Mouse (Mus musculus) NIH3T3 (cell line): ENCODE measurements around the gene B3gat1.

Source experiments
- DNase-seq: peaks from one replicate; pipeline ENCODE4 v3.0.0-alpha.2; 2012; ENCODE audit warnings: low read depth

Gene B3gat1

DNA sequence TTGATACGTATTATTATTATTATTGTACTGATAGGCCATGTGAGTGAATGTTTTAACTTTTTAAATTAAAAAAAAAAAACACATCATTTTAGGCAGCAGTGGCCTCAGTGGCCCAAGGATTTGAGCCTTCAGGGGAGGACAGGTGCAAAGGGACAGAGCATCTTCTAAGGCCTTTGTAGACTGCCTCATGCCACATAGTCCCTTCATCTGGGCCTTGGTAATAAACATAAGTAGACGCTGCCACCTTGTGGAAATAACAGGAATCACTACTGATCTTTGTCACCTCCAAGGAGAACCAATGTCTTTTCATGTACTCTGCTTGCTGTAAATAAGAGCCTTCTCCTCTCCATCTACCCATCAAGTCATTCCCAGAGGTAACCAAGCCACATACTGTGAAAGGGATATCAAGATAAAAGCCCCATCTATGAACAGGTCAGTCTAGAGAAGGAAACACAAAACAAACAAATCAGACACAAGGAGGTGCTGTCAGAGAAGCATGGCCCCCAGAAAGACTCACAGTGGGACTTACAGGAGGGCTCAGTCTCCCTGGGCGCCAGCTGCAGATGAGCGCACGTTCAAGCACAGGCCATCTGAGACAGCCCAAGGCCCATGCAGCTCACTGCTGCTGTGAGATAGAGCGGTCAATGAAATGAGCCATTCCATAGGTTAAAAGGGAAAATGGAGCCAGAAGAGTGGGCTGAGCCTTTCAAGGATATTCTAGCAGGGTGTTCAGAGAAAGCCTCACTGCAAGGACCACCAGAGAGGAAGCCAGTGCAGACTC is 42.8 kb downstream of the B3gat1 start:
- peak; percentile 69 for DNase-seq

DNA sequence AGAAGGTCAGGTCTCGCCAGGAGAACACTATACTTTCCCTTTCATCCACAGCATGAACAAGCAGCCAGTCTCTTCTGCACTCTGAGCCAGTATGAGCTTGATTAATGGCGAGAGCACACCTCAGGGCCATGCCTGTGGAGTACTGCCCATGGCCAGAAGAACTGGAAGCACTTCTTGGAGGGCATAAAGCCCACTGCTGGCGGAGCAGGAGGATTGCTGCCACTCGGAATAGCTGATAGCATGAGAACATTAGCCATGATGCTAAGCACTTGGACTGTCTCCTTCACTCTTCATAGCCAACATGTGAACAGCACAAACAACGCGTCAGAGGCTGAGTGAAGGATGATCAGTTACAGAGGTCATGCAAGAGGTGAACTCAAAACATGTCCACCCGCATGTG is 44.9 kb downstream of the B3gat1 start:
- DNase-seq, result no peak

DNA sequence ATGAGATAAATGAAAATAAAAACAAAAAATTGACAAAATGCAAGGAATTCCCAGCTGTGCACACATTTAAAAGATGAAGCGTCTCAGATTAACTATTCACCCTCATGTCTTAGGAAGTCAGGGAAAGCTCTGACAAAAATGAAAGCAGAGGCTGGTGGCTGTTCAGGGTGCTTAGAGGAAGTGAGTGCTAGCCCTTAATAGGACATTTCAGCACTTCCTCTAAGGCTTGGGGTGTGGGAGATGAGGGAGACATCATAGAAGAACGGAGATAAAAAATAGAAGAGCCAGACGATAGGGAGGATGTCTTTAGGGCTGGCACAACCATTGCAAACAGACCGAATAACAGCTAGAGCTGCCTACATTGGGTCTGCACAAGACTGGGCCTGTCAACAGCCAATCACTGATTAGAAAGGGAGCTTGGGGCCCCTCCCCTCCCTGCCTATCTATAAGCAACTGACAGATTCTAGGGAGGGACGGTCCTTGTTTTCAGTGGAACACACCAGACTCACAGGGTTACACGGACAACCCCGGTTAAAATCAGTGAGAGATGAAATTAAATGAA is 50.0 kb downstream of the B3gat1 start:
- DNase-seq, result no peak

DNA sequence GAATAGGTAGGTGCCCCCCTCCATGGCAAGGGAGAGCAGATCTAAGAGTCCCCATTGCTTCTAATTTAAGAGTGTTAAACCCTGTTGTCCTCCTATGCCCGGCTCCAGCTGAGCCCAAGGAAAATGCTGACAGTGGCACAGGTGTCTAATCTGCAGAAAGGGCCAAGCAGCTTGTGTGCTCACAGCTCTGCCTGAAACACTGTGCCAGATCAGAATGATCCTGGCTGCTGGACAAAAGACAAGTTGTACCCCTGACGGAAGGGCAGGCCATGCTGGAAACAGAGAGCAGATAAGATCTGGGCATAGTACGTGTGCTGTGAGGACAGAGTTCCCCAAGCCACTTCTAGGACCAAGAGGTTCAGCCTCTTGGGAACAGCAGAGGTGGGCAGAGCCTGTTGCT is 59.3 kb downstream of the B3gat1 start:
- no peak for DNase-seq

DNA sequence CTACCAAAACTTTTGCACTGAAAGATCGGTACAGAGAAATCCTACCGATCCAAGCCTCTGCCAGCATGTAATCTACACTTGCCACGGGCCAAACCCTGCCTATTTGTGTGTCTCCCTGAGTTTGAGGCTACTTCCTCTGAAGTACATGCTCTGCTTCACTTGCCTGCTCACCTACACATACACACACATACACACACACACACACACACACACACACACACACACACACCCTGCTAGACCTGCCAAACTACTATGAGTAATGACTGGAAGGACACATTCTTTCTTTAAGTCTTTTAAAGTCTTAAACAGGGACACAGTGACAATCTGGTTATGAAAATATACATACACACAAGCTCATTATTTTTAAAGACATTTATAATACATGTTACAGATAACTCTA is 64.7 kb downstream of the B3gat1 start:
- DNase-seq, result no peak

DNA sequence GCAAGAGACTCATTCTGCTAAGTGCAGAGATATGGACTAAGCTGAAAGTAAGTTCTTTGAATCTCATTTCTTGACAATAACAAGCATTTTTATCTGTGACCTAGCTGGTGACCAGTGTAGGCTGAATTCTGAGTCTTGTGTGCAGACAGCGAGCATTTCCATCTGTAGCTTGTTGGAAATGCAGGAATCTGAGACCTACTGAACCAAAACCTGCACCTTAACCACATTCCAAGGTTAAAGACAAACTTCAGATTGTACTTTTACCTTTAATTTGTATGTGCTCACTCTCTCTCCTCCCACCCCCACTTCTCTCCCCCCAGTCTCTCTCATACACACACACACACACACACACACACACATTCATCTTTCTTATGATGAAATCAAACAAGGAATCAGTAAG is 65.2 kb downstream of the B3gat1 start:
- no peak for DNase-seq

DNA sequence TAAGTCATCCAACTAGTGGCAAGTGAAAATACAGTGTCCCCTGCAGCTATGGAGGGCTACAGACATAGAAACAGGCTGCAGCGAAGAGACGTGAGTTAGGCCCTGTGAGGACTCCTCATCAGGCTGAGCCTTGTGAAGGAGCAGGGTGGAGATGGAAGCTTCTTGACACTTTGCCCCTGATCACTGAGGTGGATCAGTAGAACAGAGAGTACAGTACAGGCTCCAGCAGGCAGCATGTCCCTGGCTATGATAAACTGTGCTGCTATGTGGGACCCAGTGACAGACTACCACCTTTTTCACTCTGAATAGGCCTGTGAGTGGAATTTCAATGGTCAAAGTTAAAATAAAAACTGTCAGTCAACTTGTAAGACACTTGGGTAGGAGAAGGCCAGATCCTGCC is 66.8 kb downstream of the B3gat1 start:
- DNase-seq, result no peak

DNA sequence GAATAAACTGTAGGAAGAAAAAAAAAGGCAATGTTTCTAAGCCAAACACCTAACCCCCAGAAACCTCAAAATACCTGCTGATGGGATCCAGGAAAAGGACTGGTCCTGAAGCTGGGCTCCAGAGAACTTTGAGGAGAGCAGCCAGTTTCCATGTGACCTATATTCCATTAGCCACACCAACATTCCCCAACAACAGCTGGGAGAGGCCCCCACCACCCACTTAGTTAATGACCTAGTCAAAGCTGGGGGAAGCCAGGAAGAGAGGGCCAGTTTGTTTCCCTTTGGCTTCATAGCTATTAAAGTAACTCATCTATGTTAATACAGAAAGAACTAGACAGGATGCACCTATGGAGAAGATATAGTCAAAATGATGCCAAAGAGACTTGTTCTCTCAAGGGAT is 70.8 kb downstream of the B3gat1 start:
- no peak for DNase-seq

DNA sequence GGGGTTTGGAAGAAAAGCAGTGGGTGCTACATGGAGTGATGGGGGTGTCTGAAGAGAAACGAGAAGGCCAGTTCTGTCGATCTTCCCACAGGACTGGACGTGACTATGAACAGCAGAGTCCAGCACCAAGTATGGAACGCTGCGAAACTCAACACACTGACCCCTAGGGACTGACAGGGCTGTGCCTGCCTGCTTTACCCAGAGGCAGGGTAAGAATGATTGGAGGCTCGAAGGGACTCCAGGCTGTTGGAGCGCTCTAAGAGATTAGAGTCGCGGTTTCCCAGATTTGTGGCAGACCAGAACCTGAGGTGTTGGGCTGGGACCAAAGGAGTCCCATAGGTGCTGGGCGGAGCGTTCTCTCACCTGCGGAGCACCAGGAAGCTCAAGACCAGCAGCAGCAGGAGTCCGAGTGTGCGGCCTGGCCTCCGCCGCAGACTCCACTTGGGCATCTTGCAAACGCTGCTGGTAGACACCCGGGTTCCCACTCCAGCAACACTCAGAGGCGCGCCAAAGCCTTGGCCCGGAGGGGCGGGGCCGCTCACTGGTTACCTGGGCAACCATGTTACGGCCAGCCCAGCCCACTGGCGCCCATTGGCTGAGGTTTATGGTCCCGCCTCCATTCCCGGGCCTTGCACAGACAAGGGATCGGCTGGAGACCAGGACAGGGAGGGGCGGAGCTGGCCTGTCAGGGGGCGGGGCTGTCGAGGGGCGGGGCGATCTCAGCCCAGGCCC is 72.6 kb downstream of the B3gat1 start, which contains the start of gene Glb1l2:
Glb1l2 (minus strand) TSS at position 534 of the 732 bp plus-strand sequence.
- no peak for DNase-seq

DNA sequence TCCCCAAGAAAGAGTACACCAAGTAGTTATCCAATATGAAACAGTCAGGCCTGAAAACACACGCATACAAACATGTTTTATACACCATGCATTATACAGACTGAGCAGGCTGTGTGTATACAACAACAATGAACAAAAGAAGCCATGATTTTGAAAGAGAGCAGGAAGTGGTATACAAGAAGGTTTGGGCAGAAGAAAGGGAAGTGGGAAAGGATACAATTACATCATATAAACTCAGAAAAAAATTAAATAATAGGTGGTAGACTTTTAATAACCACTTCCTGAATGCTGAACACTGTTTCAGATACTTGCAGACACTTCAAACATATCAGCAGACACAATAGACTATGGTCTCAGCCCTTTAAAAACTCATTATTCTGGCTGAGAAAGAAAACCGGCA is 75.2 kb downstream of the B3gat1 start:
- no peak for DNase-seq
